Mouse (Mus musculus) right cerebral cortex, postnatal 4 days (tissue): ENCODE data around the gene Prdm12.
A peak's percentile ranks its signal among the peaks of the same experiment; 100 is the strongest.

Experiments used
- DNase-seq: peaks from one replicate; pipeline ENCODE4 v3.0.0-alpha.2; 2022

The Prdm12 gene

GRCm38 (mm10) chr2:31639901-31640608 is at the start of gene Prdm12:
Gene Prdm12, plus strand, starts transcription at chr2:31640037.
- no peak for DNase-seq

- DNase-seq: no peak
Observed at GRCm38 (mm10) chr2:31591799-31592484, 47.9 kb upstream of the Prdm12 start.

- no peak for DNase-seq
Observed at GRCm38 (mm10) chr2:31607555-31607954, 32.3 kb upstream of the Prdm12 start.

GRCm38 (mm10) chr2:31609859-31610261 is 30.0 kb upstream of the Prdm12 start:
- peak; percentile 20 for DNase-seq

- DNase-seq: no peak
Observed at GRCm38 (mm10) chr2:31610922-31611321, 28.9 kb upstream of the Prdm12 start.

GRCm38 (mm10) chr2:31611400-31611799 is 28.4 kb upstream of the Prdm12 start:
- DNase-seq: no peak

- no peak for DNase-seq
Observed at GRCm38 (mm10) chr2:31612627-31613026, 27.2 kb upstream of the Prdm12 start.

- DNase-seq: no peak
Observed at GRCm38 (mm10) chr2:31613781-31614180, 26.1 kb upstream of the Prdm12 start.

GRCm38 (mm10) chr2:31618484-31619161 is 21.2 kb upstream of the Prdm12 start:
- no peak for DNase-seq

- DNase-seq: no peak
Observed at GRCm38 (mm10) chr2:31619208-31619607, 20.6 kb upstream of the Prdm12 start.

- no peak for DNase-seq
Observed at GRCm38 (mm10) chr2:31633531-31633930, 6.3 kb upstream of the Prdm12 start.

- no peak for DNase-seq
Observed at GRCm38 (mm10) chr2:31635281-31636137, 4.3 kb upstream of the Prdm12 start.

- no peak for DNase-seq
Observed at GRCm38 (mm10) chr2:31636138-31636741, 3.6 kb upstream of the Prdm12 start.

GRCm38 (mm10) chr2:31636742-31637141 is 3.1 kb upstream of the Prdm12 start:
- no peak for DNase-seq

- DNase-seq: no peak
Observed at GRCm38 (mm10) chr2:31637311-31637710, 2.5 kb upstream of the Prdm12 start.

GRCm38 (mm10) chr2:31637807-31638206 is 2.0 kb upstream of the Prdm12 start:
- DNase-seq: peak; percentile 53

GRCm38 (mm10) chr2:31638581-31639465 is 1.0 kb upstream of the Prdm12 start:
- DNase-seq: no peak

GRCm38 (mm10) chr2:31639466-31639760 is 424 bp upstream of the Prdm12 start:
- DNase-seq: no peak

GRCm38 (mm10) chr2:31640609-31641507 is 1.0 kb downstream of the Prdm12 start:
- no peak for DNase-seq

- no peak for DNase-seq
Observed at GRCm38 (mm10) chr2:31641508-31641830, 1.6 kb downstream of the Prdm12 start.

GRCm38 (mm10) chr2:31641929-31642328 is 2.1 kb downstream of the Prdm12 start:
- DNase-seq: no peak
